Mouse (Mus musculus): ENCODE measurements around the gene Cutc. TPM values are rescaled to one million over a fixed set of nuclear protein-coding genes. Genes with fewer than 3 reads are reported as not detected.

Cutc gene
- total RNA-seq (2023): 10 to 100 TPM in 1 of 2 experiments, 1 to 10 TPM in 1; 8.9 to 12.1 TPM

DNA sequence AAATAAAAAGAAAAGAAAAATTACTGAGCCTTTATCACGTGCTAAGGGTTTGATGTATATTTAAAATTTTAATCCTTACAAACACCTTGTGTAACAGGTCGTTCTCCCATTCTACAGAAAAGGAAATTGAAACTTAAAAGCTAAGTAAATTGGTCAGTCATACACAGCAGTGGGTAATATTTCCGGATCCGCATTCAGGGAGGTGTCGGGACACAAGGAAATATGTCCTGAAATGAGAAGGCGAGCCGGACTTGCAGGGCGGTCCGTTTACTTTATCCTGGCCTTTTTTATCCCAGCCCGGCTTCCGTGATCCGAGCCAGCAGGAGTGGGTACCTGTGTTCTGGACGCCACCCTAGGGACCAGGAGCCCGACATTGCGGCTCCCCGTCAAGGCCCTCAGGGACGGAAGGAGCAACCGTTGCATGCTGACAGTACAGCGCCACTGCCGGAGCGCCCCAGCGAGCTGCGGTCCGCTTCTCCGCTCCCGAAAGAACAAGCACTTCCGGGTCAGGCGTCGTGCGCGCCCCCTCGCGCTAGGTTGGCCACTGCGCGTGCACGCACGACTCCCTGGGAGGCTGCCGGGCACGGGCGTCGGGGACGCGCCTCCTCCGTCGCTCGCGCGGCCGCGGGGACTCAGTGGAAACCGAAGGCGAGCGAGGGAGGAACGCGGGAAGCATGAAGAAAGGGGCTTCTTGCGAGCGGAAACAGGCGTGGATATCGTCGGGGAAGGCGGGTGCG lies at the start of gene Cutc, which contains the start of gene Cox15:
Gene Cutc, plus strand, starts transcription at position 508 of the 737 bp plus-strand sequence.
Gene Cox15, minus strand, starts transcription at position 512 of the 737 bp plus-strand sequence.

DNA sequence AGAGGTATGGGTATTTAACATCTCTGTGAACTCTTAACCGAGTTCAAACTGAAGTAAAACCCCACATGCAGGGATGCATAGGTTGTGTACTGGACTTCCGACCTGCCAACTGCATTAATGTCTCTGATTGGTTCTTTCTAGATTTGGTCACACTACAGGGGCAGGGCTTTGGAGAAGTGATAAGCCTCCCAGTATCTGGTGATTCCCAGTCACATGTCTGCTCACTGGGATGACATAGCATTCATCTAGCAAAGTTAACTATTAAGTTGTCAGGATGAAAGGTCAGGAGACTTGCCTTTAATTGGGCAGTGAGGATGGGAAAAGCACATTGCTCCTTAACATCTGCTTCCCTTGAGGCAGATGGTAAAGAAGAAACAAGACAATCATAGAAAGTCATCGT lies 29.2 kb downstream of the Cutc start, which contains the start of gene Abcc2:
Gene Abcc2, plus strand, starts transcription at position 213 of the 400 bp plus-strand sequence.

Other genes starting within 250 kb of the Cutc start
- gene Got1, start 228.4 kb upstream of the Cutc start, total RNA-seq (2023): 10 to 100 TPM; 26.4 to 29.0 TPM
- gene Nkx2-3, start 140.7 kb upstream of the Cutc start, total RNA-seq (2023): not detected
- gene Slc25a28, start 78.1 kb upstream of the Cutc start, total RNA-seq (2023): 10 to 100 TPM; 53.1 to 53.8 TPM
- 10 to 100 TPM; 24.0 to 29.5 TPM for gene Entpd7, start 63.3 kb upstream of the Cutc start, total RNA-seq (2023)
- gene Cox15, start within 50 bp of the Cutc start, total RNA-seq (2023): 10 to 100 TPM in 1 of 2 experiments, 1 to 10 TPM in 1; 7.7 to 14.6 TPM
- gene Abcc2, start 29.2 kb downstream of the Cutc start, total RNA-seq (2023): under 1 TPM; 0.60 to 0.75 TPM
- 10 to 100 TPM; 18.9 to 20.0 TPM for gene Dnmbp, start 187.2 kb downstream of the Cutc start, total RNA-seq (2023)
- under 1 TPM in 1 of 2 experiments, not detected in 1; 0.18 TPM for gene Cpn1, start 233.6 kb downstream of the Cutc start, total RNA-seq (2023)